Mouse (Mus musculus) G1E (cell line): Measurements from ENCODE around the gene Tas2r125. TPM values are rescaled to one million over a fixed set of nuclear protein-coding genes. Genes with fewer than 3 reads are reported as not detected.
"Not testable (repeated sequence)": the region's sequence is repeated elsewhere in the genome, so short reads cannot be mapped to it uniquely, and the experiment has no call there.

Experiments
- ATAC-seq: 2 replicates; pipeline ENCODE4 v1.8.0; 2016; ENCODE audit warnings: mild to moderate bottlenecking; ENCODE audit not compliant: insufficient number of reproducible peaks, poor library complexity, low FRiP score, severe bottlenecking; ENCODE audit errors: extremely low read depth
- DNase-seq: peaks from one replicate; pipeline ENCODE4 v3.0.0; 2012; ENCODE audit warnings: low spot score
- H3K27me3 ChIP-seq: 2 replicates; pipeline ENCODE4 v1.6.1; 2012; ENCODE audit warnings: mild to moderate bottlenecking, low read length, inconsistent platforms; ENCODE audit not compliant: insufficient read depth
- H3K36me3 ChIP-seq: replicated peaks from 2 replicates; pipeline ENCODE3; 2012; ENCODE audit warnings: mild to moderate bottlenecking, inconsistent platforms
- H3K4me1 ChIP-seq: 2 replicates; pipeline ENCODE4 v1.6.1; 2012; ENCODE audit warnings: low read depth, low read length, inconsistent platforms, mixed read lengths; ENCODE audit not compliant: insufficient read depth
- H3K4me3 ChIP-seq: 2 replicates; pipeline ENCODE4 v1.5.1; 2012; ENCODE audit warnings: low read depth, mild to moderate bottlenecking, inconsistent platforms, low read length, moderate library complexity, mixed read lengths
- H3K9me3 ChIP-seq: replicated peaks from 2 replicates; pipeline ENCODE4 v1.6.1; 2012; ENCODE audit warnings: inconsistent platforms
- CTCF ChIP-seq: IDR thresholded peaks from 2 replicates; pipeline ENCODE4 v1.5.1; 2012; ENCODE audit warnings: low read depth, low read length, inconsistent platforms, mixed read lengths
- GATA1 ChIP-seq: IDR thresholded peaks from 2 replicates; pipeline ENCODE4 v1.6.1; 2012; ENCODE audit warnings: borderline replicate concordance, low read length, inconsistent platforms, mixed read lengths
- GATA2 ChIP-seq: IDR thresholded peaks from 2 replicates; pipeline ENCODE4 v1.6.1; 2012; ENCODE audit warnings: low read depth, low read length, inconsistent platforms, borderline replicate concordance
- POLR2AphosphoS5 ChIP-seq: IDR thresholded peaks from 2 replicates; pipeline ENCODE4 v1.6.1; 2012; ENCODE audit warnings: low read depth, low read length, inconsistent platforms; ENCODE audit not compliant: insufficient replicate concordance
- TAL1 ChIP-seq: conservative IDR thresholded peaks from 2 replicates; pipeline ENCODE4 v1.6.1; 2012; ENCODE audit warnings: low read depth, low read length, inconsistent platforms, mixed read lengths
- polyA plus RNA-seq: library from polyadenylated mRNA; stranded (reverse); fragments of >175 nt; gene quantifications from 2 replicates; pipeline ENCODE4 v1.2.3, GENCODE M21; 2012
- total RNA-seq, 2 experiments: library from RNA; stranded (forward) in 1 of 2; stranded (reverse) in 1 of 2; fragments of 200-1000 nt in 1 of 2; fragments of >200 nt in 1 of 2; fragmentation: Nextera tagmentation in 1 of 2; gene quantifications; 2 replicates each; pipeline ENCODE4 v1.2.3; 2014 to 2017

Gene Tas2r125
- not detected in 2 replicates for total RNA-seq (2014; fragmentation: Nextera tagmentation)
- not detected in 2 replicates for total RNA-seq (2017)
- not detected in 2 replicates for polyA plus RNA-seq

DNA sequence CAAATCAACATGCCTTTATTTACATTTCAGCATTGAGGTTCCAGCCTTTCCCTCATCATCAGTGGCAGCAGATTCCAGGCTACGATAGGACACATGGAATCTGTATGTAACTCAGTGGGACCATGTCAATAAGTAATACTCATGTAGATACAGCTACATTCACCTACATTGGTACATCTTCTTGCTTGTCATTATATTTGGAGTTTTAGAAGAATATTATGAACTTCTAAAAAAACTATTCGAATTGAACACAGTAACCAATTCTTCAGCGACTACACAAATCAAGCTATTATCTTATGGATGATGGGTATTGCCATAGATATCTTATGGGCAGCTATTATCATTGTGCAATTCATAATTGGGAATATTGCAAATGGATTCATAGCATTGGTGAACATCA, at the start of gene Tas2r125:
Gene Tas2r125, plus strand, starts transcription at position 301 of the 400 bp plus-strand sequence.
- Histone ChIP-seq H3K36me3 (no peaks in the 10 kb centered on the region), H3K4me3 (no peak within 1 kb of the TSS), H3K4me1 (no peaks in the 10 kb centered on the region), H3K27me3 (no peaks in the 10 kb centered on the region), H3K9me3 (no peaks in the 10 kb centered on the region)
- TF ChIP-seq GATA1 (no peak), TAL1 (no peak), CTCF (no peak), GATA2 (no peak), POLR2AphosphoS5 (no peak)
- DNase-seq, result no peak
- ATAC-seq, result no peak

GRCm38 (mm10) chr6:132867708-132868107, 41.7 kb upstream of the Tas2r125 start, which contains the start of gene Tas2r110:
Gene Tas2r110 (plus strand): TSS chr6:132868008.
- ATAC-seq (no peak), DNase-seq (no peak)
- no peak for TF ChIP-seq GATA1
- no peak for TF ChIP-seq GATA2
- no peak for TF ChIP-seq TAL1
- no peak for TF ChIP-seq CTCF
- TF ChIP-seq POLR2AphosphoS5, result no peak
- Histone ChIP-seq H3K27me3 (no peaks in the 10 kb centered on the region), H3K4me3 (no peak within 1 kb of the TSS), H3K4me1 (no peaks in the 10 kb centered on the region), H3K9me3 (no peaks in the 10 kb centered on the region), H3K36me3 (no peaks in the 10 kb centered on the region)

- no peak for DNase-seq
- no peak for ATAC-seq
- H3K4me3 ChIP-seq, result no peak within 1 kb of the TSS
- no peaks in the 10 kb centered on the region for H3K27me3 ChIP-seq
- no peaks in the 10 kb centered on the region for H3K4me1 ChIP-seq
- no peaks in the 10 kb centered on the region for H3K36me3 ChIP-seq
- no peak for TF ChIP-seq TAL1
- TF ChIP-seq GATA2, result no peak
- TF ChIP-seq GATA1, result no peak
- no peak for TF ChIP-seq CTCF
- TF ChIP-seq POLR2AphosphoS5, result no peak
- H3K9me3 ChIP-seq, result no peaks in the 10 kb centered on the region
Measured at GRCm38 (mm10) chr6:132892711-132893110, 16.7 kb upstream of the Tas2r125 start, which contains the start of gene Tas2r113. Gene Tas2r113 (plus strand): TSS chr6:132893011.

DNA sequence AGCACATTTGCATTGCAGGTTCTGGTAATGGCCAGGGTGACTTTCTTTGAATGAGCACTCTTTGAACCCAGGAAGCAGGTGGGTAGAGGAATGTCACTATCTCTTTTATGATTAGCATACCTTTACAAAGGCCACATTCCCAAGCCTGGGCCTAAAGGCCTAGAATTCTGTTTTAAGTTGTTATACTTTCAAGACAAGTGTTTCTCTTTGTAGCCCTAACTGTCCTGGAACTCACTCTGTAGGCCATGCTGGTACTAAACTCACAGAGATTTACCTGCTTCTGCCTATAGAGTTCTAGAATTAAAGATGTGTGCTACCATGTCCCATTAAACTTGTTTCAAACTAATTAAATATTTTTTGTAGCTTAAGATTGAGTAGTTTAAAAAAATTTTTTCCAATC, 31.9 kb downstream of the Tas2r125 start:
- H3K9me3 ChIP-seq, H3K4me3 ChIP-seq, ATAC-seq, DNase-seq, H3K27me3 ChIP-seq, H3K36me3 ChIP-seq, H3K4me1 ChIP-seq: not testable (repeated sequence)

- ATAC-seq (no peak), DNase-seq (no peak)
- Histone ChIP-seq H3K36me3 (no peaks in the 10 kb centered on the region), H3K4me1 (no peaks in the 10 kb centered on the region), H3K4me3 (no peak within 1 kb of the TSS), H3K9me3 (no peaks in the 10 kb centered on the region), H3K27me3 (no peaks in the 10 kb centered on the region)
- no peak for TF ChIP-seq POLR2AphosphoS5
- no peak for TF ChIP-seq TAL1
- no peak for TF ChIP-seq CTCF
- no peak for TF ChIP-seq GATA2
- TF ChIP-seq GATA1, result no peak
Measured at GRCm38 (mm10) chr6:132950802-132951201, 41.4 kb downstream of the Tas2r125 start, which contains the start of gene Tas2r129. Gene Tas2r129 (plus strand): TSS chr6:132951102.

DNA sequence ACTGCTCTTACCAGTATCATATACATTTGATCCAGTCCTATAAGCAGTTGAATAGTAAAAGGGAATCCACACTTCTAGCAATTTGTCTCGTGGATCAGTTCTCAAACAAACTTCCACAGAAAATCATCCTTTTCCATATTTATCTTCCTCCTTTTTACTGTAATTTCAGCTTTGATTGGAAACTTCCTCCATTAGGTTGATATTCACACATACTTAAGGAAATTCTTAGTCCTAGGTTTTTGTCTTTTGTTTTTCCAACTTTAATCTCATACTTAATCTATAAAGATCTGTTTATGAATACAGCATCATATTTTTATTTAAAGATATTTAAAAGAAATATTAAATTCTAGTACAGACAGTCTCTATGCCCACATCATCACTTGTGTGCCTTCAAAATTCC, 48.4 kb downstream of the Tas2r125 start, which contains the start of gene Tas2r131:
Gene Tas2r131, minus strand, starts transcription at position 101 of the 400 bp plus-strand sequence.
- Histone ChIP-seq H3K36me3 (no peaks in the 10 kb centered on the region), H3K4me1 (no peaks in the 10 kb centered on the region), H3K9me3 (no peaks in the 10 kb centered on the region), H3K27me3 (no peaks in the 10 kb centered on the region), H3K4me3 (no peak within 1 kb of the TSS)
- ATAC-seq (no peak), DNase-seq (no peak)
- TF ChIP-seq POLR2AphosphoS5, result no peak
- TF ChIP-seq TAL1, result no peak
- no peak for TF ChIP-seq GATA1
- TF ChIP-seq GATA2, result no peak
- TF ChIP-seq CTCF, result no peak

Other genes with a start within 250 kb of the Tas2r125 start
- not detected in 2 replicates for gene Tas2r121, start 208.6 kb upstream of the Tas2r125 start, total RNA-seq (2014; fragmentation: Nextera tagmentation)
- gene Tas2r121, start 208.6 kb upstream of the Tas2r125 start, total RNA-seq (2017), result not detected in 2 replicates
- gene Tas2r121, start 208.6 kb upstream of the Tas2r125 start, polyA plus RNA-seq, result not detected in 2 replicates
- not detected in 2 replicates for gene Tas2r122, start 197.7 kb upstream of the Tas2r125 start, total RNA-seq (2014; fragmentation: Nextera tagmentation)
- not detected in 2 replicates for gene Tas2r122, start 197.7 kb upstream of the Tas2r125 start, total RNA-seq (2017)
- gene Tas2r122, start 197.7 kb upstream of the Tas2r125 start, polyA plus RNA-seq, result not detected in 2 replicates
- not detected in 2 replicates for gene Tas2r115, start 171.6 kb upstream of the Tas2r125 start, total RNA-seq (2014; fragmentation: Nextera tagmentation)
- gene Tas2r115, start 171.6 kb upstream of the Tas2r125 start, total RNA-seq (2017), result not detected in 2 replicates
- not detected in 2 replicates for gene Tas2r115, start 171.6 kb upstream of the Tas2r125 start, polyA plus RNA-seq
- not detected in 2 replicates for gene Tas2r124, start 154.9 kb upstream of the Tas2r125 start, total RNA-seq (2014; fragmentation: Nextera tagmentation)
- 0.16 TPM in 1 of 2 replicates, not detected in the other for gene Tas2r124, start 154.9 kb upstream of the Tas2r125 start, total RNA-seq (2017)
- gene Tas2r124, start 154.9 kb upstream of the Tas2r125 start, polyA plus RNA-seq, result not detected in 2 replicates
- not detected in 2 replicates for gene Tas2r102, start 147.5 kb upstream of the Tas2r125 start, total RNA-seq (2014; fragmentation: Nextera tagmentation)
- gene Tas2r102, start 147.5 kb upstream of the Tas2r125 start, total RNA-seq (2017), result not detected in 2 replicates
- not detected in 2 replicates for gene Tas2r102, start 147.5 kb upstream of the Tas2r125 start, polyA plus RNA-seq
- not detected in 2 replicates for gene Tas2r136, start 131.5 kb upstream of the Tas2r125 start, total RNA-seq (2014; fragmentation: Nextera tagmentation)
- 0.11 TPM in 1 of 2 replicates, not detected in the other for gene Tas2r136, start 131.5 kb upstream of the Tas2r125 start, total RNA-seq (2017)
- gene Tas2r136, start 131.5 kb upstream of the Tas2r125 start, polyA plus RNA-seq, result not detected in 2 replicates
- not detected in 2 replicates for gene Tas2r117, start 106.8 kb upstream of the Tas2r125 start, total RNA-seq (2014; fragmentation: Nextera tagmentation)
- gene Tas2r117, start 106.8 kb upstream of the Tas2r125 start, total RNA-seq (2017), result not detected in 2 replicates
- not detected in 2 replicates for gene Tas2r117, start 106.8 kb upstream of the Tas2r125 start, polyA plus RNA-seq
- not detected in 2 replicates for gene Tas2r123, start 62.5 kb upstream of the Tas2r125 start, total RNA-seq (2014; fragmentation: Nextera tagmentation)
- gene Tas2r123, start 62.5 kb upstream of the Tas2r125 start, total RNA-seq (2017), result 0.16 and 0.23 TPM in 2 replicates
- not detected in 2 replicates for gene Tas2r123, start 62.5 kb upstream of the Tas2r125 start, polyA plus RNA-seq
- not detected in 2 replicates for gene Tas2r116, start 54.2 kb upstream of the Tas2r125 start, total RNA-seq (2014; fragmentation: Nextera tagmentation)
- 0.16 TPM in 1 of 2 replicates, not detected in the other for gene Tas2r116, start 54.2 kb upstream of the Tas2r125 start, total RNA-seq (2017)
- not detected in 2 replicates for gene Tas2r116, start 54.2 kb upstream of the Tas2r125 start, polyA plus RNA-seq
- not detected in 2 replicates for gene Tas2r110, start 41.6 kb upstream of the Tas2r125 start, total RNA-seq (2014; fragmentation: Nextera tagmentation)
- gene Tas2r110, start 41.6 kb upstream of the Tas2r125 start, total RNA-seq (2017), result 0.33 TPM in 1 of 2 replicates, not detected in the other
- not detected in 2 replicates for gene Tas2r110, start 41.6 kb upstream of the Tas2r125 start, polyA plus RNA-seq
- not detected in 2 replicates for gene Tas2r113, start 16.6 kb upstream of the Tas2r125 start, total RNA-seq (2014; fragmentation: Nextera tagmentation)
- 0.11 TPM in 1 of 2 replicates, not detected in the other for gene Tas2r113, start 16.6 kb upstream of the Tas2r125 start, total RNA-seq (2017)
- not detected in 2 replicates for gene Tas2r113, start 16.6 kb upstream of the Tas2r125 start, polyA plus RNA-seq
- gene Tas2r129, start 41.5 kb downstream of the Tas2r125 start, total RNA-seq (2014; fragmentation: Nextera tagmentation), result not detected in 2 replicates
- 0.11 TPM in 1 of 2 replicates, not detected in the other for gene Tas2r129, start 41.5 kb downstream of the Tas2r125 start, total RNA-seq (2017)
- gene Tas2r129, start 41.5 kb downstream of the Tas2r125 start, polyA plus RNA-seq, result not detected in 2 replicates
- not detected in 2 replicates for gene Tas2r131, start 48.3 kb downstream of the Tas2r125 start, total RNA-seq (2014; fragmentation: Nextera tagmentation)
- gene Tas2r131, start 48.3 kb downstream of the Tas2r125 start, total RNA-seq (2017), result not detected in 2 replicates
- not detected in 2 replicates for gene Tas2r131, start 48.3 kb downstream of the Tas2r125 start, polyA plus RNA-seq
- not detected in 2 replicates for gene Tas2r109, start 71.3 kb downstream of the Tas2r125 start, total RNA-seq (2014; fragmentation: Nextera tagmentation)
- 0.11 TPM in 1 of 2 replicates, not detected in the other for gene Tas2r109, start 71.3 kb downstream of the Tas2r125 start, total RNA-seq (2017)
- gene Tas2r109, start 71.3 kb downstream of the Tas2r125 start, polyA plus RNA-seq, result not detected in 2 replicates
- gene Tas2r103, start 127.5 kb downstream of the Tas2r125 start, total RNA-seq (2014; fragmentation: Nextera tagmentation), result not detected in 2 replicates
- not detected in 2 replicates for gene Tas2r103, start 127.5 kb downstream of the Tas2r125 start, total RNA-seq (2017)
- not detected in 2 replicates for gene Tas2r103, start 127.5 kb downstream of the Tas2r125 start, polyA plus RNA-seq
- gene Tas2r140, start 146.2 kb downstream of the Tas2r125 start, total RNA-seq (2014; fragmentation: Nextera tagmentation), result not detected in 2 replicates
- gene Tas2r140, start 146.2 kb downstream of the Tas2r125 start, total RNA-seq (2017), result not detected in 2 replicates
- gene Tas2r140, start 146.2 kb downstream of the Tas2r125 start, polyA plus RNA-seq, result not detected in 2 replicates
- 67.6 and 107 TPM in 2 replicates for gene Smim10l1, start 195.3 kb downstream of the Tas2r125 start, total RNA-seq (2014; fragmentation: Nextera tagmentation)
- 103 and 133 TPM in 2 replicates for gene Smim10l1, start 195.3 kb downstream of the Tas2r125 start, total RNA-seq (2017)
- gene Smim10l1, start 195.3 kb downstream of the Tas2r125 start, polyA plus RNA-seq, result 54.8 and 67.7 TPM in 2 replicates